Mouse (Mus musculus): ENCODE measurements around the gene Ncoa3.

DNA sequence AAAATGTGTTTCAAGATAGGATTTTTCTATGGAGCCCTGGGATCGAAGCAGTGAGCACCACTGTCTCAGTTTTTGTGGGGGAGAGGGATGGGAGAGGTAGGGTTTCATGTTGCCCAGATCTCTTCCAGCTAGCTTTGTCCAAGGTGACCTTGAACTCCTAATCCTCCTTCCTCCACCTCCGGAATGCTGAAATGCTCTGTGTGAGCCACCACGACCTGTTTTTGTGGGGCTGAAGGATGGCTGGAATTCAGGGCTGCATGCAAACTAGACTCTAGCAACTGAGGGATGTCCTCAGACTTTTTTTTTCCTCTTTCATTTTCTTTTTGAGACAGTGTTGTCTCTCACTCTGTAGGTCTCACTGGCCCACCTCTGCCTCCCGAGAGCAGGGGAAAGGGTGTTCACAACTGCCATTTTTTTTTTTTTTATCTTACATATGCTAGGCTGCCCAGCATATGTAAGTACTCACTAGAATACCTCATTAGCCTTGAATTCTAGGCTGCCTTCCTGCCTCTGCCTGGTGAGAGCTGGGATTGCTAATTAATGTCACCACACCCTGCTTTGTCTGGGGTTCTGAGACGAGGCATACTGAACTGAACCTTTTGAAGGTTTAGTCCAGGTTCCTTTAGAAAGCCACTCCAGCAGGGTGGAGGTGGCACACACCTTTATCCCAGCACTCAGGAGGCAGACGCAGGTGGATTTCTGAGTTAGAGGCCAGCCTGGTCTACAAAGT, 11.0 kb upstream of the Ncoa3 start:
- TF ChIP-seq POLR2A (IDR thresholded peaks at IDR 0.05; ENCODE audit: insufficient read depth, low read depth, low read length) (no peak), CTCF (IDR thresholded peaks at IDR 0.05) (no peak)

Measured in heart, adult 2 months (tissue).